Mouse (Mus musculus): ENCODE measurements around the gene Aamdc. TPM values are rescaled to one million over a fixed set of nuclear protein-coding genes. Genes with fewer than 3 reads are reported as not detected.

Gene Aamdc
- 67.9 and 73.3 TPM in 2 replicates for polyA plus RNA-seq (2015; fragmentation: Nextera tagmentation; extraction: Ambion mirVana)

GRCm38 (mm10) chr7:97579067-97579975 is at the start of gene Aamdc, which contains the start of gene Rsf1:
TSS of gene Aamdc (minus strand) at chr7:97579497.
TSS of gene Rsf1 (plus strand) at chr7:97579889.
- DNase-seq (ENCODE audit: low spot score), result peak; percentile 96

GRCm38 (mm10) chr7:97623402-97623801 is 44.1 kb upstream of the Aamdc start:
- no peak for DNase-seq (ENCODE audit: low spot score)

- no peak for DNase-seq (ENCODE audit: low spot score)
These were observed 43.4 kb upstream of the Aamdc start for GRCm38 (mm10) chr7:97622676-97623075.

GRCm38 (mm10) chr7:97621346-97621745 is 42.0 kb upstream of the Aamdc start:
- no peak for DNase-seq (ENCODE audit: low spot score)

DNA sequence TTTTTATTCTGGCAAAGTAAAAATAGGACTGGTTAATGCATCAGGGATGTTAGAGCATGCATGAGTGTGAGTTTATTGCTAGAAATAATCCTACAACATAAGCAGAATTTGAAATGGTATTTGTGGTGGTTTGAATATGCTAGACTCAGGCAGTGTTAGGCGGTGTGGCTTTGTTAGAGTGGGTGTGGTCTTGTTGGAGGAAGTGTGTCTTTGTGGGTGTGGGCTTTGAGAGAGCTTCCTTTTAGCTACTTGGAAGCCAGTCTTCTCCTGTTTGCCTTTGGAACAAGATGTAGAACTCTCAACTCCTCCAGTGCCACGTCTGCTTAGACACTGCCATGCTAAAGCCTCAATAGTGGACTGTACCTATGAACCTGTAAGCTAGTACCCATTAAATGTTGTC is 19.3 kb upstream of the Aamdc start:
- peak; percentile 2 for DNase-seq (ENCODE audit: low spot score)

DNA sequence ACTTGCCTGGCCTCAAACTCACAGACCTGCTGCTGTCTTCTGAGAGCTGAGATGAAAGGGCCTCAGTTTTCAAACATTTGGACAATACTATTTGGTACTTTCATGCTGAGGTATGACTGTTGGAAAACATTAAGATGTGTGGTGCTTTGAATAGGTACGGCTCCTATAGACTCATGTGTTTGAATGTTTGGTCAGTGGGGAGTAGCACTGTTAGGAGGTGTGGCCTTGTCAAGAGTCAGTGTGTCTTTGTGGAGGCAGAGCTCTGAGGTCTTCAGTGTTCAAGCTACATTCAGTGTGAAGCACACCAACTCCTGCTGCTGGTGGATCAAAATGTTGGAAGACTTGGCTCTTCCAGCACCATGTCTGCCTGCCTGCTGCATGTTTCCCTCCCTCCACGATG is 14.2 kb upstream of the Aamdc start:
- DNase-seq (ENCODE audit: low spot score), result no peak

- DNase-seq (ENCODE audit: low spot score), result no peak
These were observed 13.1 kb upstream of the Aamdc start for GRCm38 (mm10) chr7:97592396-97592795.

DNA sequence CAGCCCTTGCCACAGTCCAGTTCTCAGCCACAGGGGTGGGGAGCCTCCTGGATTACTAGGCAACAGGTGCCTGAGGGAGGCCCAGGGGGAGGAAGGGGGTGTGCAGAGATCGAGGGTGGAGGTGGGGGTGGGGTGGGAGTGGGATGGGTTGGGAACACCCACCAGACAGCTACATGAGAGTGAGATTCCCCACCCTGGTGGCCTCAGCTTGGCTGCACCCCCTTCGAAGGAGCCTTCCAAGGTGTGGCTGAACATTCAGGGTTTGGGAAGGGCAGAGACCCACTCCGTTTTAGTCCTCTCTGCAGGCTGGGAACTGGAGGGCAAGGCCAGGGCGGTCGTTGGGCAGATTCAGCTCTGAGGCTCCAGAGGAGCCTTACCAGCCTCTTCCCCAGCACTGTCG is 12.0 kb upstream of the Aamdc start:
- no peak for DNase-seq (ENCODE audit: low spot score)

DNA sequence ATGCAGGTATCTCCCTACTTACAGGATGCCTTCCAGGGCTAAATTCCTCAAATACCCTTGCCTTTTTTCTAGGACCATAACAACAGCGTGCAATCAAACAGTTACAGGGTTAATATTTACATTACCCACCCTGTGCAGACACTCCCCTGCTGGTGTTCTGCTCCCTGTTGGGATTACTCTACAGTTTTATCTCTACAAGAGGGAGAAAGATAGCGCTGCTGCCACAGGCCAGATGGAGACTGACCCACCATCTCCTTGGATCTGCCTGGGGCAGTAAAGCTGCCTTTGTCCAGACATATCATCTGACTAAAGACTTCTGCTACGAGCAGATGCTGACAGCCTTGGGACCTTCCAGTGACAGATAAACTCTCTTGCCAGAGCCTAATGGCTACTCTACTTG is 11.2 kb upstream of the Aamdc start:
- no peak for DNase-seq (ENCODE audit: low spot score)

- no peak for DNase-seq (ENCODE audit: low spot score)
These were observed 9.2 kb upstream of the Aamdc start for GRCm38 (mm10) chr7:97588506-97588905.

- DNase-seq (ENCODE audit: low spot score), result peak; percentile 87
These were observed 1.5 kb upstream of the Aamdc start for GRCm38 (mm10) chr7:97580843-97581214.

GRCm38 (mm10) chr7:97579976-97580842 is 912 bp upstream of the Aamdc start:
- peak; percentile 54 for DNase-seq (ENCODE audit: low spot score)

GRCm38 (mm10) chr7:97578361-97579066 is 783 bp downstream of the Aamdc start:
- peak; percentile 48 for DNase-seq (ENCODE audit: low spot score)

- no peak for DNase-seq (ENCODE audit: low spot score)
These were observed 8.9 kb downstream of the Aamdc start for GRCm38 (mm10) chr7:97570389-97570788.

DNA sequence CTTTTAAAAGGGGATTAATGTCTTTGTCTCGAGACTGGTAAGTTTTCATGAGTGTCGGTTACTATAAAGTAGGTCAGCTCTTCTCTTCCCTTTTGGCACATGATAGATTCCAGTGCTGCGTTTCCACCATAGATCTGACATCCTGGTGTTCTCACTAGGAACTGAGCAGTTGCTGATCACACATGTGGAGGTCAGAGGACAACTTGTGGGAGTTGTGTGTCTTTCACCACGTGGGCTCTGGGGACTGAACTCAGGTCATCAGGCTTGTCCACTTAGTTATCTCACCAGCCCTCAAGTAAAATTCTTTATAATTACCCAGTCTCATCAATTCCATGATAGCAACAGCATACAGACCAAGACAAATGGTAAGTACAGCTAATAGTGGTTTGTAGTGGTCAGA is 9.9 kb downstream of the Aamdc start:
- no peak for DNase-seq (ENCODE audit: low spot score)

GRCm38 (mm10) chr7:97563576-97563975 is 15.7 kb downstream of the Aamdc start:
- DNase-seq (ENCODE audit: low spot score), result no peak

DNA sequence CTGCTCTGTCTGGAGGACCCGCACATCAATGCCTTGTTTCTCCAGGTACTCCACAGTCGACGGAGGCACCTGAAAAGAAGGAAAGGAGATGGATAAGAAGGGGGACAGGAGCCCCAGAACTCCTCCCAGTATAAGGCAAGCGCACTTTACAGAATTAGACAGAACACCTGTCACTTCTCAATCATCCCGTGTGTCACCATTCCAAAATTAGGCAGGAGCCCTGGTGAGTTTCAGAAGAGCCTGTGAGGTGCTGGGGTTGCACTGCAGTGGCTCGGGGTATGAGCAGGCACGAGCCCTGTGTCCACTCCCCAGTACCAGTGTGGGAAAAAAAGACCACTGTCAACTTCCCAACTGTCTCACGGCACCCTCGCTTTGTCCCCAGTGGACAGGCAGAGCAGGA is 28.6 kb downstream of the Aamdc start:
- DNase-seq (ENCODE audit: low spot score), result no peak

- DNase-seq (ENCODE audit: low spot score), result no peak
These were observed 30.0 kb downstream of the Aamdc start for GRCm38 (mm10) chr7:97549301-97549700.

DNA sequence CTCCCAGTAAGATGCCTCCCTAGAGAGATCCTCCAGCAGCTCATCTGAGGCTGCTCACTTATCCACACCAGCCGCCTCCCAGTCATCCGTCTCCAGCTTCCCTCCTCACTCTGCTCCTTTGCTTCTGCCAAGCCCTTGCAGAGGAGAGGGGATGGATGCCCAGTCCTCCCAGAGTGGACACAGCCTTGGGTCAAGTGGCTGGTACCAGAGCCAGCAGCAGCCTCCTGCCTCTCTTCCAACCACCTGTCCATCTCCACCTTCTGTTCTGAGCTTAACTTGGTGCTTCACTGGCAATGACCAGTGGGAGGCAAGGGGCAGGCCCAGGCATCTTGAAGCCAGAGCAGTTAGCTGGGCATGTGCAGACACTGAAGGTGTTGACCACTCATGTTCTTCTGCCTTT is 32.8 kb downstream of the Aamdc start:
- DNase-seq (ENCODE audit: low spot score), result no peak

DNA sequence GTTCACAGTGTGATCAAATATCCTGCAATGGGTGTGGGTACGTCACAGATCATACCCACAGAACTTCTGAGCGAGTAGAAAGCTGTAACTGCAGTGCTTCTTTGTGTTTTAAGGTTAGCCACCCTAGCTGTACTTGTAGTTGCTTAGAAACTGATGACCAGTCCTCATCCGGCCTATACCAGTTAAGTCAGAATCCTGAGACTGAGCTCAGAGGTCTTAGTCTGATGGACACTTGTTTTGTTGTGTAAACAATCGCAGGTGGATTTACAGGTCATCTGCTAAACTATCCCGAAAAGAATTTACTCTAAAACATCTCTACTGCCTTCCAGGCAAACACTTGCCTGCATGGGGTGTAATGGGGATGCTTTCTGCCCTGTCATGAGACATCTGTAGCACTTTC is 42.7 kb downstream of the Aamdc start:
- no peak for DNase-seq (ENCODE audit: low spot score)

DNA sequence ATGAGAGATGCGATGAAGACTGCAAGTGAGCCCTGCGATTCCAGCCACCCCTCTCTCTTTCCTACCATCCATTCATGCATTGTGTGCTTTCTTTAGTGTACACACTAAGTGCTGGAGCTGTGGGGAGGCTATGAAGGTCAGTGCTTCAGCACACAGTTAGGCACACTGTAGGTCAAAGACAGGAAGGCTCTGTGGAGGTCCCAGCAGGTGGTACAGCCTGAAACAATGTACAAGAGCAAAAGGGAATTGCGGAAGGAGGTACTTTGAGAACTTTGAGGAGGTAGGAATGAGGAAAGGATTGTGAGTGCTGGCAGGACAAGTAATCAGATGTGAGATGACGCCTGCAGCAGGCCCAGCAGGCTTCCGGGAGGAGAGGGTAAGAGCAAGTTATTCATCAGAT is 43.8 kb downstream of the Aamdc start:
- DNase-seq (ENCODE audit: low spot score), result no peak

DNA sequence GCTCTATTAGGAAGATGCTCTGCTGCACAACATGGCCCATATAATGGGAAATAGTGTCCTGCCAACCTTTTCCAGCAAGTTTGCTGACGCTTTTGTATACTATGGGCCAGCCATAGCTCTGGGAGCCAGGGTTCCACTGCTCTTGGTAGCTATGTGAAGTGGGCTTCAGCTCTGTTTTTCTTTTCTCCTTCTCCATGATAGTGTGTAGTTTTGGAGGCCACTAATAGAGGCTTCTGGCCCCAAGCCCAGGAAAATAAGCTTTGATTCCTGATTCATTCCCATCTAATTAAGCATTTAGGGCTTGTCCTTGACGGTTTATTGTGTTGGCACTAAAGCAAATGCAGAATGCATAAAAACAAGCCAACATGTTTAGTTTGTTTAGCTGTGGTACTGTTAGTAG is 59.4 kb downstream of the Aamdc start:
- no peak for DNase-seq (ENCODE audit: low spot score)

All from thymus, postnatal 0 days (tissue).